In genomic region chr5:116420213-116420612, GRCm38 (mm10) we compare ENCODE assay signal across 7 mouse cellular contexts. TPM values are rescaled to one million over a fixed set of nuclear protein-coding genes. Genes with fewer than 3 reads are reported as not detected.
DNase-seq lines count a peak whose midpoint lies in the region; ATAC-seq and TF ChIP-seq lines count a peak whose summit lies in the region.

No protein-coding gene starts in this region.

- H3K9me3 ChIP-seq in lung, embryonic 14.5 days (ENCODE audit: low read depth, low read length), result no peaks in the 10 kb centered on the region
- H3K9me3 ChIP-seq in forebrain, embryonic 15.5 days, result no peaks in the 10 kb centered on the region
- H3K9me3 ChIP-seq in limb, embryonic 14.5 days (ENCODE audit: control insufficient read depth, low read length), result no peaks in the 10 kb centered on the region
- H3K9me3 ChIP-seq in stomach, embryonic 14.5 days (ENCODE audit: control insufficient read depth, low read depth, low read length), result no peaks in the 10 kb centered on the region

- no peak for TF ChIP-seq CTCF in lung, embryonic 14.5 days (IDR thresholded peaks at IDR 0.05; ENCODE audit: low read depth)

- WGBS in lung, embryonic 14.5 days, result 100% methylated on average over 1 of the region's 1 CpGs
- 98% methylated on average over 1 of the region's 1 CpGs for WGBS in forebrain, embryonic 15.5 days
- 100% methylated on average over 1 of the region's 1 CpGs for WGBS in limb, embryonic 14.5 days
- WGBS in stomach, embryonic 14.5 days, result 97% methylated on average over 1 of the region's 1 CpGs

- TF ChIP-seq POLR2A in limb, embryonic 14.5 days (IDR thresholded peaks at IDR 0.05; ENCODE audit: borderline replicate concordance, extremely low read depth, insufficient read depth, insufficient read length), result no peak

- no peaks in the 10 kb centered on the region for H3K36me3 ChIP-seq in lung, embryonic 14.5 days (ENCODE audit: insufficient read depth)
- H3K36me3 ChIP-seq in forebrain, embryonic 15.5 days, result no peaks in the 10 kb centered on the region
- H3K36me3 ChIP-seq in limb, embryonic 14.5 days (ENCODE audit: control insufficient read depth, insufficient read depth, low read length), result no peaks in the 10 kb centered on the region
- no peaks in the 10 kb centered on the region for H3K36me3 ChIP-seq in stomach, embryonic 14.5 days (ENCODE audit: control insufficient read depth, insufficient read depth, low read length)

- H3K4me3 ChIP-seq in lung, embryonic 14.5 days (ENCODE audit: low read depth, low read length), result peak overlapping the region; percentile 12; the same call in 1 of the 2 replicates
- H3K4me3 ChIP-seq in forebrain, embryonic 15.5 days, result no peak overlapping the region
- no peak overlapping the region for H3K4me3 ChIP-seq in limb, embryonic 14.5 days (replicated peaks; ENCODE audit: low read length)
- H3K4me3 ChIP-seq in stomach, embryonic 14.5 days (ENCODE audit: low read depth, low read length), result peak overlapping the region; percentile 13

- peaks cover 32% of the 10 kb centered on the region for H3K4me1 ChIP-seq in lung, embryonic 14.5 days (ENCODE audit: insufficient read depth)
- H3K4me1 ChIP-seq in forebrain, embryonic 15.5 days, result peaks cover 34% of the 10 kb centered on the region
- H3K4me1 ChIP-seq in limb, embryonic 14.5 days (ENCODE audit: control insufficient read depth, insufficient read depth, low read length), result peaks cover 41% of the 10 kb centered on the region
- peaks cover 34% of the 10 kb centered on the region for H3K4me1 ChIP-seq in stomach, embryonic 14.5 days (ENCODE audit: control insufficient read depth, insufficient read depth, low read length)

- ATAC-seq in lung, embryonic 14.5 days (ENCODE audit: insufficient read depth), result no peak
- ATAC-seq in forebrain, embryonic 15.5 days (replicated peaks), result no peak
- no peak for ATAC-seq in limb, embryonic 14.5 days (ENCODE audit: low FRiP score, low read depth)
- ATAC-seq in stomach, embryonic 14.5 days (ENCODE audit: insufficient number of reproducible peaks, insufficient read depth, low FRiP score, low read depth), result no peak

- DNase-seq in lung, embryonic 14.5 days, result no peak
- DNase-seq in lung, postnatal 25 days (ENCODE audit: low spot score), result no peak
- no peak for DNase-seq in limb, embryonic 14.5 days (ENCODE audit: low spot score)
- no peak for DNase-seq in thymus, postnatal 25 days
- no peak for DNase-seq in gastrocnemius, adult 18-20 months (ENCODE audit: low spot score)

- H3K27ac ChIP-seq in lung, embryonic 14.5 days (ENCODE audit: low read depth), result peak overlapping the region; percentile 85
- H3K27ac ChIP-seq in forebrain, embryonic 15.5 days (replicated peaks), result peak overlapping the region; percentile 53
- 0 out of 2 replicates have a peak overlapping the region, but pooled peaks have one; percentile 21 for H3K27ac ChIP-seq in limb, embryonic 14.5 days (replicated peaks; ENCODE audit: low read depth, low read length)
- peak overlapping the region; percentile 85; the same call in 1 of the 2 replicates for H3K27ac ChIP-seq in stomach, embryonic 14.5 days (ENCODE audit: low read length)

- peak overlapping the region; percentile 46 for H3K4me2 ChIP-seq in lung, embryonic 14.5 days
- H3K4me2 ChIP-seq in forebrain, embryonic 15.5 days (replicated peaks), result no peak overlapping the region
- H3K4me2 ChIP-seq in limb, embryonic 14.5 days (replicated peaks; ENCODE audit: low read depth, low read length, severe bottlenecking), result peak overlapping the region; percentile 22
- peak overlapping the region; percentile 32 for H3K4me2 ChIP-seq in stomach, embryonic 14.5 days (replicated peaks; ENCODE audit: low read depth, low read length)

- no peaks in the 10 kb centered on the region for H3K27me3 ChIP-seq in lung, embryonic 14.5 days (ENCODE audit: insufficient read depth, low read length)
- no peaks in the 10 kb centered on the region for H3K27me3 ChIP-seq in forebrain, embryonic 15.5 days
- no peaks in the 10 kb centered on the region for H3K27me3 ChIP-seq in limb, embryonic 14.5 days (ENCODE audit: control insufficient read depth, insufficient read depth, low read length)
- H3K27me3 ChIP-seq in stomach, embryonic 14.5 days (ENCODE audit: control insufficient read depth, insufficient read depth, low read length), result no peaks in the 10 kb centered on the region

- no peak overlapping the region for H3K9ac ChIP-seq in lung, embryonic 14.5 days
- no peak overlapping the region for H3K9ac ChIP-seq in forebrain, embryonic 15.5 days (replicated peaks)
- H3K9ac ChIP-seq in limb, embryonic 14.5 days (ENCODE audit: low read depth, low read length, severe bottlenecking), result no peak overlapping the region
- H3K9ac ChIP-seq in stomach, embryonic 14.5 days (replicated peaks; ENCODE audit: low read depth, low read length), result no peak overlapping the region; the same call in 1 of the 2 replicates

RNA-seq across cellular contexts. Expression of gene Hspb8, which starts 2.5 kb away (rescaled TPM):
- 8.1 and 11.1 TPM in 2 replicates for polyA plus RNA-seq in lung, embryonic 14.5 days (2014; fragmentation: Nextera tagmentation; extraction: Ambion mirVana)
- polyA plus RNA-seq in forebrain, embryonic 15.5 days (2015; fragmentation: Nextera tagmentation; extraction: Ambion mirVana), result 5.6 and 5.7 TPM in 2 replicates
- 25.3 and 25.6 TPM in 2 replicates for polyA plus RNA-seq in limb, embryonic 14.5 days (2012; rRNA removed)
- 16.0 and 19.7 TPM in 2 replicates for polyA plus RNA-seq in limb, embryonic 14.5 days (2014; fragmentation: Nextera tagmentation; extraction: Ambion mirVana)
- polyA plus RNA-seq in stomach, embryonic 14.5 days (2014; fragmentation: Nextera tagmentation; extraction: Ambion mirVana), result 27.4 and 30.5 TPM in 2 replicates
- 100 to 1,000 TPM; 232 to 400 TPM for total RNA-seq in gastrocnemius, adult 18-20 months (2021)

Comparison
In these comparisons a context has a peak if more than half of its experiments do, and no peak if none do; other contexts are left out.
1. H3K27ac ChIP-seq: peak in every context shown above with its lines; median percentile 85 in lung, embryonic 14.5 days; 85 in stomach, embryonic 14.5 days; 53 in forebrain, embryonic 15.5 days; 21 in limb, embryonic 14.5 days.
2. H3K4me3 ChIP-seq: peak in lung, embryonic 14.5 days (single experiment) and stomach, embryonic 14.5 days (single experiment); none in forebrain, embryonic 15.5 days (single experiment) and limb, embryonic 14.5 days (single experiment).